Mouse (Mus musculus) heart, adult 2 months (tissue): Measurements from ENCODE around the gene Spag6l.

Source experiments
- CTCF ChIP-seq: fragments of 200-600 bp; IDR thresholded peaks from 2 replicates; pipeline ENCODE4 v1.8.1; 2022; ENCODE audit warnings: antibody characterized with exemption, mild to moderate bottlenecking, moderate library complexity
- EP300 ChIP-seq: fragments of 200-500 bp; IDR thresholded peaks from 2 replicates; pipeline ENCODE4 v1.6.1; 2011; ENCODE audit warnings: low read depth, low read length, control low read depth; ENCODE audit not compliant: insufficient read depth
- POLR2A ChIP-seq: fragments of 200-500 bp; IDR thresholded peaks from 2 replicates; pipeline ENCODE4 v1.6.1; 2011; ENCODE audit warnings: mild to moderate bottlenecking, low read depth, low read length, control low read depth; ENCODE audit not compliant: insufficient read depth

DNA sequence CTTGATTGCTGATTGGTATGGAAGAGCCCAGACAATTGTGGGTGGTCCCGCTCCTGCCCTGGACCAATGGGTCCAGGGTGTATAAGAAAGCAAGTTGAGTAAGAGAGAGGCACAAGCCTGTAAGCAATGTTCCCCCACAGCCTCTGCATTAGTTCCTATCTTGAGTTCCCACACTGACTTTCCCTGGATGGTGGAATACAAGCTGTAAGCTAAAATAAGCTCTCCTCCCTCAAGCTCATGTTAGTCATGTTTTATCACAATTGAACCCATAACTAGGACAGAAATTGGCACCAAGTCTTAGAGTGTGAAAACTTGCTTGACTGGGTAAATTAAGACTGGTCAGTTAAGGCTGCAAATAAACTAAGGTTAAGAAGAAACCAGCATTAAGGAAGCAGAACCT is 26.3 kb upstream of the Spag6l start:
- no peak for TF ChIP-seq CTCF
- TF ChIP-seq POLR2A, result no peak
- TF ChIP-seq EP300, result no peak
